Mouse (Mus musculus) erythroblast, embryonic 14.5 days (primary cell): ENCODE measurements around the gene Ramp2.

ENCODE experiments used
- GATA1 ChIP-seq: IDR thresholded peaks from 2 replicates; pipeline ENCODE4 v1.6.1; 2012; ENCODE audit warnings: low read length, inconsistent platforms, mixed read lengths
- TAL1 ChIP-seq: IDR thresholded peaks from 3 replicates; pipeline ENCODE4 v1.6.1; 2012; ENCODE audit warnings: low read length, inconsistent platforms, mixed read lengths

DNA sequence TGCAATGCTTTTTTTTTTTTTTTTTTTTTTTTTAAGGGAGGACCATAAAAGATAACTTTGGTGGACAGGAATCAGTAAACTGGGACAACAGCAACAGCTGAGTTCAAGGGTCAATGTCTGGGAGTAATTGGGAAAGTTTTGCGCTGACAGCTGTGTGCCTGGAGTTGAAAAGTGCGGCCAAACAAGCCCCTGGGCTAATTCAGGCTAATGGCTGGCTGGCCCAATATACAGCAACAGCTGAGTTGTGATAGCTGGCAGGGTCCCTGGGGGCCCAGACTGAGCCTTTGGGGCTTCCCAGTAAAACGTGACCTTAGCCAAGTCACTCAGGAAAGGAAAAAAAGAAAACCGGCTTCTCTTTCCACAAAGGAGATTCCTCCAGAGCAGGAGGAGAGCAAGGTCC lies 757 bp upstream of the Ramp2 start:
- TF ChIP-seq GATA1 = no peak
- TF ChIP-seq TAL1 = no peak
